Mouse (Mus musculus) layer of hippocampus, postnatal 36 days (tissue): ENCODE data around the gene Iqsec1. TPM values are rescaled to one million over a fixed set of nuclear protein-coding genes. Genes with fewer than 3 reads are reported as not detected.

Experiments
- DNase-seq, 2 experiments: peaks; one replicate each; pipeline ENCODE4 v3.0.0; 2022
- total RNA-seq, 2 experiments: library from RNA; stranded (reverse); gene quantifications; 2 replicates each; pipeline ENCODE4 v1.2.3; 2021

Gene Iqsec1
- total RNA-seq, 2 experiments from 2014 or later: 243 to 261 TPM

- DNase-seq: no peak
These were observed 284.7 kb downstream of the Iqsec1 start for GRCm38 (mm10) chr6:90703782-90704181.

GRCm38 (mm10) chr6:90702837-90703735, 285.4 kb downstream of the Iqsec1 start:
- no peak for DNase-seq

- DNase-seq: no peak
These were observed 286.3 kb downstream of the Iqsec1 start for GRCm38 (mm10) chr6:90702197-90702596.

GRCm38 (mm10) chr6:90701391-90701790, 287.1 kb downstream of the Iqsec1 start:
- no peak for DNase-seq

- no peak for DNase-seq
These were observed 287.7 kb downstream of the Iqsec1 start for GRCm38 (mm10) chr6:90700737-90701136.

GRCm38 (mm10) chr6:90700068-90700467, 288.4 kb downstream of the Iqsec1 start:
- DNase-seq: no peak

GRCm38 (mm10) chr6:90698843-90699242, 289.6 kb downstream of the Iqsec1 start:
- no peak for DNase-seq

GRCm38 (mm10) chr6:90695754-90696153, 292.7 kb downstream of the Iqsec1 start:
- DNase-seq: no peak

GRCm38 (mm10) chr6:90692404-90692803, 296.1 kb downstream of the Iqsec1 start:
- no peak for DNase-seq

GRCm38 (mm10) chr6:90691935-90692334, 296.6 kb downstream of the Iqsec1 start:
- no peak for DNase-seq

GRCm38 (mm10) chr6:90689500-90689899, 299.0 kb downstream of the Iqsec1 start:
- DNase-seq: no peak

- DNase-seq: no peak
These were observed 299.7 kb downstream of the Iqsec1 start for GRCm38 (mm10) chr6:90688742-90689141.

GRCm38 (mm10) chr6:90688003-90688402, 300.5 kb downstream of the Iqsec1 start:
- DNase-seq: no peak

- no peak for DNase-seq
These were observed 301.7 kb downstream of the Iqsec1 start for GRCm38 (mm10) chr6:90686812-90687211.

GRCm38 (mm10) chr6:90683831-90684532, 304.5 kb downstream of the Iqsec1 start:
- no peak for DNase-seq

- DNase-seq: no peak
These were observed 308.1 kb downstream of the Iqsec1 start for GRCm38 (mm10) chr6:90680401-90680800.

- no peak for DNase-seq
These were observed 309.7 kb downstream of the Iqsec1 start for GRCm38 (mm10) chr6:90678759-90679158.

GRCm38 (mm10) chr6:90668693-90669092, 319.8 kb downstream of the Iqsec1 start:
- no peak for DNase-seq

GRCm38 (mm10) chr6:90663736-90664135, 324.7 kb downstream of the Iqsec1 start:
- no peak for DNase-seq

GRCm38 (mm10) chr6:90662148-90662547, 326.3 kb downstream of the Iqsec1 start:
- no peak for DNase-seq

GRCm38 (mm10) chr6:90661029-90661399, 327.5 kb downstream of the Iqsec1 start:
- no peak for DNase-seq

- no peak for DNase-seq
These were observed 328.0 kb downstream of the Iqsec1 start for GRCm38 (mm10) chr6:90660398-90661028.

- no peak for DNase-seq
These were observed 328.6 kb downstream of the Iqsec1 start for GRCm38 (mm10) chr6:90659913-90660312.
